9 mouse cellular contexts compared by ENCODE assay signal in the genomic region with DNA sequence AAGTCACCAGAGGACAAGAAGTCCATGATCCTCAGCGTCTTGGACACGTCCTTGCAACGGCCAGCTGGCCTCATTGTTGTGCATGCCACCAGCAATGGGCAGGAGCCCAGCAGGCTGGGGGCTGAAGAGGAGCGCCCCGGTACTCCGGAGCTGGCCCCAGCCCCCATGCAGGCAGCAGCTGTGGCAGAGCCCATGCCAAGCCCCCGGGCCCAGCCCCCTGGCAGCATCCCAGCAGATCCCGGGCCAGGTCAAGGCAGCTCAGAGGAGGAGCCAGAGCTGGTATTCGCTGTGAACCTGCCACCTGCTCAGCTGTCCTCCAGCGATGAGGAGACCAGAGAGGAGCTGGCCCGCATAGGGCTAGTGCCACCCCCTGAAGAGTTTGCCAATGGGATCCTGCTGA. TPM values are rescaled to one million over a fixed set of nuclear protein-coding genes. Genes with fewer than 3 reads are reported as not detected.
A peak's percentile ranks its signal among the peaks of the same experiment; 100 is the strongest.
DNase-seq lines count a peak whose midpoint lies in the region; ATAC-seq and TF ChIP-seq lines count a peak whose summit lies in the region.
"Had no signal": no experiment of that assay in that cellular context is flagged by ENCODE, and none has a peak within 500 bp of the region (broad histone marks: within the 10 kb centered on the region; RNA-seq: fewer than 3 reads in every experiment).

No protein-coding gene starts in this region.

- no peaks in the 10 kb centered on the region for H3K9me3 ChIP-seq in neural tube, embryonic 11.5 days (ENCODE audit: control insufficient read depth, low read length)
- H3K9me3 ChIP-seq in forebrain, embryonic 15.5 days = no peaks in the 10 kb centered on the region
- no peaks in the 10 kb centered on the region for H3K9me3 ChIP-seq in midbrain, postnatal 0 days (ENCODE audit: low read length)

- DNase-seq in gastrocnemius, postnatal 10 days = peak; percentile 63
- DNase-seq in gastrocnemius, postnatal 36 days = no peak
- DNase-seq in neural tube, embryonic 11.5 days (ENCODE audit: low spot score) = no peak
- no peak for DNase-seq in neural tube, embryonic 10.5 days (ENCODE audit: extremely low spot score, low spot score)
- peak; percentile 67 for DNase-seq in midbrain, postnatal 0 days (ENCODE audit: low spot score)
- DNase-seq in thymus, postnatal 14 days = no peak
- DNase-seq in yolk sac, embryonic 10.5 days (ENCODE audit: low spot score) = no peak

- H3K27me3 ChIP-seq in neural tube, embryonic 11.5 days (ENCODE audit: control insufficient read depth, insufficient read depth, low read length) = peaks cover 9% of the 10 kb centered on the region; the same call in 1 of the 2 replicates
- no peaks in the 10 kb centered on the region for H3K27me3 ChIP-seq in forebrain, embryonic 15.5 days
- no peaks in the 10 kb centered on the region for H3K27me3 ChIP-seq in midbrain, postnatal 0 days (ENCODE audit: insufficient read depth, low read length)

- H3K4me2 ChIP-seq in neural tube, embryonic 11.5 days (ENCODE audit: low read depth) = peak overlapping the region; percentile 68
- H3K4me2 ChIP-seq in forebrain, embryonic 15.5 days (replicated peaks) = peak overlapping the region; percentile 47
- H3K4me2 ChIP-seq in midbrain, postnatal 0 days (ENCODE audit: low read depth, low read length, poor library complexity, severe bottlenecking) = peak overlapping the region; percentile 15; the same call in 1 of the 2 replicates

- intact Hi-C loops in gastrocnemius, postnatal 36 days (cut with DNase I) = no loop called here

- H3K27ac ChIP-seq in neural tube, embryonic 11.5 days (ENCODE audit: low read depth, low read length) = no peak overlapping the region
- peak overlapping the region; percentile 56 for H3K27ac ChIP-seq in forebrain, embryonic 15.5 days (replicated peaks)
- no peak overlapping the region for H3K27ac ChIP-seq in midbrain, postnatal 0 days (ENCODE audit: low read depth, low read length)

- H3K9ac ChIP-seq in neural tube, embryonic 11.5 days (ENCODE audit: low read length) = no peak overlapping the region
- no peak overlapping the region for H3K9ac ChIP-seq in forebrain, embryonic 15.5 days (replicated peaks)
- H3K9ac ChIP-seq in midbrain, postnatal 0 days (replicated peaks; ENCODE audit: low read length, poor library complexity, severe bottlenecking) = no peak overlapping the region

- no peaks in the 10 kb centered on the region for H3K36me3 ChIP-seq in neural tube, embryonic 11.5 days (ENCODE audit: control insufficient read depth, insufficient read depth, low read length)
- H3K36me3 ChIP-seq in forebrain, embryonic 15.5 days = peaks cover 3% of the 10 kb centered on the region; the same call in 1 of the 2 replicates
- peaks cover 39% of the 10 kb centered on the region for H3K36me3 ChIP-seq in midbrain, postnatal 0 days (ENCODE audit: insufficient read depth, low read length)

- no peak for TF ChIP-seq CTCF in midbrain, postnatal 0 days (IDR thresholded peaks at IDR 0.05)

- WGBS in neural tube, embryonic 11.5 days = 40% methylated on average over 10 of the region's 11 CpGs
- 22% methylated on average over 11 of the region's 11 CpGs for WGBS in forebrain, embryonic 15.5 days
- WGBS in midbrain, postnatal 0 days = 36% methylated on average over 11 of the region's 11 CpGs

- 0 out of 2 replicates have a peak, but pooled peaks cover 5% of the 10 kb centered on the region for H3K4me1 ChIP-seq in neural tube, embryonic 11.5 days (ENCODE audit: control insufficient read depth, insufficient read depth, low read length)
- peaks cover 23% of the 10 kb centered on the region for H3K4me1 ChIP-seq in forebrain, embryonic 15.5 days
- H3K4me1 ChIP-seq in midbrain, postnatal 0 days (ENCODE audit: insufficient read depth, low read length) = no peaks in the 10 kb centered on the region

- peak; percentile 52; the same call in 1 of the 2 replicates for ATAC-seq in neural tube, embryonic 11.5 days (ENCODE audit: insufficient read depth, low FRiP score, low TSS enrichment)
- peak; percentile 73 for ATAC-seq in forebrain, embryonic 15.5 days (replicated peaks)
- peak; percentile 70 for ATAC-seq in midbrain, postnatal 0 days (ENCODE audit: low FRiP score)

- H3K4me3 ChIP-seq in neural tube, embryonic 11.5 days (ENCODE audit: low read depth, low read length) = no peak overlapping the region
- peak overlapping the region; percentile 36 for H3K4me3 ChIP-seq in forebrain, embryonic 15.5 days
- H3K4me3 ChIP-seq in midbrain, postnatal 0 days (ENCODE audit: low read depth, low read length) = no peak overlapping the region
- H3K4me3 ChIP-seq: erythroblast, embryonic 14.5 days had no signal

RNA-seq across cellular contexts. Expression of a gene that starts 19.3 kb away (rescaled TPM):
- under 1 TPM; 0.54 TPM for total RNA-seq in gastrocnemius, postnatal 10 days (2021)
- under 1 TPM; 0.28 to 0.30 TPM for total RNA-seq in gastrocnemius, postnatal 36 days (2021)
- 0.40 TPM in 1 of 2 replicates, not detected in the other for polyA plus RNA-seq in neural tube, embryonic 11.5 days (2014; fragmentation: Nextera tagmentation; extraction: Ambion mirVana)
- polyA plus RNA-seq in forebrain, embryonic 15.5 days (2015; fragmentation: Nextera tagmentation; extraction: Ambion mirVana) = 1.6 and 1.7 TPM in 2 replicates
- total RNA-seq in midbrain, postnatal 0 days (2014; rRNA removed) = 1.7 and 3.5 TPM in 2 replicates
- polyA plus RNA-seq in midbrain, postnatal 0 days (2015; fragmentation: Nextera tagmentation; extraction: Ambion mirVana) = 2.0 and 3.1 TPM in 2 replicates
- polyA plus RNA-seq: erythroblast, embryonic 14.5 days had no signal

RNA-seq across cellular contexts. Expression of a gene that starts 42.9 kb away (rescaled TPM):
- 1 to 10 TPM; 3.8 to 6.2 TPM for total RNA-seq in gastrocnemius, postnatal 10 days (2021)
- total RNA-seq in gastrocnemius, postnatal 36 days (2021) = 1 to 10 TPM; 1.8 to 3.1 TPM
- 96.7 and 104 TPM in 2 replicates for polyA plus RNA-seq in neural tube, embryonic 11.5 days (2014; fragmentation: Nextera tagmentation; extraction: Ambion mirVana)
- 55.7 and 55.9 TPM in 2 replicates for polyA plus RNA-seq in forebrain, embryonic 15.5 days (2015; fragmentation: Nextera tagmentation; extraction: Ambion mirVana)
- total RNA-seq in midbrain, postnatal 0 days (2014; rRNA removed) = 48.2 and 49.7 TPM in 2 replicates
- polyA plus RNA-seq in midbrain, postnatal 0 days (2015; fragmentation: Nextera tagmentation; extraction: Ambion mirVana) = 68.1 and 70.1 TPM in 2 replicates

RNA-seq across cellular contexts. Expression of a gene that starts 49.4 kb away (rescaled TPM):
- total RNA-seq in gastrocnemius, postnatal 10 days (2021) = 10 to 100 TPM; 24.8 to 36.1 TPM
- 10 to 100 TPM; 14.4 to 15.5 TPM for total RNA-seq in gastrocnemius, postnatal 36 days (2021)
- polyA plus RNA-seq in neural tube, embryonic 11.5 days (2014; fragmentation: Nextera tagmentation; extraction: Ambion mirVana) = 2.7 and 3.0 TPM in 2 replicates
- polyA plus RNA-seq in forebrain, embryonic 15.5 days (2015; fragmentation: Nextera tagmentation; extraction: Ambion mirVana) = 10.7 and 13.0 TPM in 2 replicates
- 61.5 and 63.2 TPM in 2 replicates for total RNA-seq in midbrain, postnatal 0 days (2014; rRNA removed)
- polyA plus RNA-seq in midbrain, postnatal 0 days (2015; fragmentation: Nextera tagmentation; extraction: Ambion mirVana) = 8.1 and 12.6 TPM in 2 replicates

Comparison
In these comparisons a context has a peak if more than half of its experiments do, and no peak if none do; other contexts are left out.
1. DNase-seq: peak in gastrocnemius, postnatal 10 days (single experiment) and midbrain, postnatal 0 days (single experiment); none in gastrocnemius, postnatal 36 days (0 of 2), neural tube, embryonic 11.5 days (single experiment), neural tube, embryonic 10.5 days (single experiment), thymus, postnatal 14 days (single experiment) and yolk sac, embryonic 10.5 days (single experiment).
2. H3K4me2 ChIP-seq: peak in every context shown above with its lines; median percentile 68 in neural tube, embryonic 11.5 days; 47 in forebrain, embryonic 15.5 days; 15 in midbrain, postnatal 0 days.
3. Peak in every context shown above with its lines, with median percentiles within 50 percentile points of each other: ATAC-seq.